Mouse (Mus musculus) embryonic facial prominence, embryonic 15.5 days (tissue): ENCODE measurements around the gene Mfsd12. TPM values are rescaled to one million over a fixed set of nuclear protein-coding genes. Genes with fewer than 3 reads are reported as not detected.

ENCODE experiments used
- ATAC-seq: fragments of 200-750 bp; cut with Nextera tagmentation; 2 replicates; pipeline ENCODE4 v1.8.0; 2017; ENCODE audit warnings: low read depth, moderate TSS enrichment; ENCODE audit not compliant: insufficient number of reproducible peaks, low FRiP score, low TSS enrichment
- H3K27ac ChIP-seq: fragments of 300-500 bp; sonication (generic); replicated peaks from 2 replicates; pipeline ENCODE4 v1.5.1; 2015; ENCODE audit warnings: mild to moderate bottlenecking, inconsistent platforms
- H3K27me3 ChIP-seq: fragments of 300-500 bp; sonication (generic); 2 replicates; pipeline ENCODE4 v1.6.1; 2015; ENCODE audit warnings: inconsistent platforms
- H3K36me3 ChIP-seq: fragments of 300-500 bp; sonication (generic); 2 replicates; pipeline ENCODE4 v1.6.1; 2015; ENCODE audit warnings: mild to moderate bottlenecking, inconsistent platforms
- H3K4me1 ChIP-seq: fragments of 300-500 bp; sonication (generic); 2 replicates; pipeline ENCODE4 v1.6.1; 2015; ENCODE audit warnings: inconsistent platforms
- H3K4me2 ChIP-seq: fragments of 300-500 bp; sonication (generic); replicated peaks from 2 replicates; pipeline ENCODE4 v1.6.1; 2015; ENCODE audit warnings: mild to moderate bottlenecking, inconsistent platforms
- H3K4me3 ChIP-seq: fragments of 300-500 bp; sonication (generic); replicated peaks from 2 replicates; pipeline ENCODE4 v1.5.1; 2015; ENCODE audit warnings: mild to moderate bottlenecking, inconsistent platforms
- H3K9ac ChIP-seq: fragments of 300-500 bp; sonication (generic); 2 replicates; pipeline ENCODE4 v1.6.1; 2015; ENCODE audit warnings: inconsistent platforms
- H3K9me3 ChIP-seq: fragments of 300-500 bp; sonication (generic); replicated peaks from 2 replicates; pipeline ENCODE4 v1.6.1; 2016; ENCODE audit warnings: inconsistent platforms
- WGBS: fragments of 180-500 bp; shearing (Covaris S2); methylation state at CpG from one replicate; pipeline ENCODE4 v1.1.7; 2015; 5-methylcytosine and 5-hydroxymethylcytosine counted together
- polyA plus RNA-seq: library from polyadenylated mRNA; unstranded; fragments of >200 nt; fragmentation: Nextera tagmentation; extraction: Ambion mirVana; gene quantifications from 2 replicates; pipeline ENCODE4 v1.2.1, GENCODE M21; 2015

Mfsd12 gene
- polyA plus RNA-seq, 1 experiment from 2014 or later = 15.8 TPM

DNA sequence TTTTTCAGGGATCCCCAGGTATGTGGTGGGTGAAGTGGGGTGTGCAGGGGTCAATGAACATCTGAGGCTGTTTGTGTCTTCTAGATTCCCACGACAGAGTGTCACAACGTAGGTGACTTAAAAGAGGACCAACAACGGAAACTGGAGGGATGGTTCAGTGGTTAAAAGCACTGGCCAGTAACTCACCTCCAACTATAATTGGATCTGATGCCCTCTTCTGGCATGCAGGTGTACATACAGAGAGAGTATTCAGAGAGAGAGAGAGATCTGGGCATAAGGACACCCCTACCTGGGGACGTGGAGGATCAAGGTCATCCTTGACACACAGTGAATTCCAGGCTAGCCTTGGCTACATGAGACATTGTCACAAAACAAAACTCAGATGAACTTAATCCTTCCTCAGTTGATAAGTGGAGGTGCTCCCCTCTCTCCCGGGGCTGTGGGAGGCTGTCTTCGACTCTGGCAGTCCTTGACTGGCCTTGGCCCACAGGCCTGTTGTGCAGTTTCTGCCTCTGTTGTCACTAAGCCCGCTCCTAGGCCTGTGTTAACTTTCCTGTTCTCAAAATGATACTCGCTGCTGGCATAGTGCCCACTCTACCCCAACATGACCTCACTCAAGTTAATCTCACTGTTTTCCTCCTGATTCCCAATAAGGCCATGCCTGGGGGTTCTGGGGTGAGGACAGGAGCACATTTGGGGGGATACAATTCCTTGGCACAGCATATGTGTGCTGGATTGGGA lies 12.7 kb upstream of the Mfsd12 start:
- WGBS = 49% methylated on average over 8 of the region's 8 CpGs
- Histone ChIP-seq H3K9me3 (no peaks in the 10 kb centered on the region), H3K36me3 (peaks cover 13% of the 10 kb centered on the region), H3K27ac (no peak overlapping the region), H3K4me2 (no peak overlapping the region), H3K4me3 (no peak overlapping the region), H3K9ac (no peak overlapping the region), H3K27me3 (peaks cover 44% of the 10 kb centered on the region), H3K4me1 (peaks cover 43% of the 10 kb centered on the region)
- ATAC-seq = no peak

GRCm38 (mm10) chr10:81345162-81345534 lies 12.1 kb upstream of the Mfsd12 start:
- peaks cover 44% of the 10 kb centered on the region for H3K27me3 ChIP-seq
- no peaks in the 10 kb centered on the region for H3K9me3 ChIP-seq
- no peak overlapping the region for H3K9ac ChIP-seq
- no peak overlapping the region for H3K4me3 ChIP-seq
- no peak overlapping the region for H3K4me2 ChIP-seq
- peaks cover 13% of the 10 kb centered on the region for H3K36me3 ChIP-seq
- peaks cover 47% of the 10 kb centered on the region for H3K4me1 ChIP-seq
- 77% methylated on average over 4 of the region's 4 CpGs for WGBS
- no peak overlapping the region for H3K27ac ChIP-seq
- no peak for ATAC-seq

GRCm38 (mm10) chr10:81346453-81347067 lies 10.7 kb upstream of the Mfsd12 start:
- peak overlapping the region; percentile 41 for H3K4me2 ChIP-seq
- H3K27ac ChIP-seq = 0 out of 2 replicates have a peak overlapping the region, but pooled peaks have one; percentile 23
- ATAC-seq = no peak
- peak overlapping the region; percentile 24 for H3K4me3 ChIP-seq
- H3K36me3 ChIP-seq = peaks cover 13% of the 10 kb centered on the region
- no peaks in the 10 kb centered on the region for H3K9me3 ChIP-seq
- peaks cover 47% of the 10 kb centered on the region for H3K4me1 ChIP-seq
- H3K27me3 ChIP-seq = peaks cover 33% of the 10 kb centered on the region
- WGBS = 14% methylated on average over 55 of the region's 55 CpGs
- H3K9ac ChIP-seq = no peak overlapping the region

DNA sequence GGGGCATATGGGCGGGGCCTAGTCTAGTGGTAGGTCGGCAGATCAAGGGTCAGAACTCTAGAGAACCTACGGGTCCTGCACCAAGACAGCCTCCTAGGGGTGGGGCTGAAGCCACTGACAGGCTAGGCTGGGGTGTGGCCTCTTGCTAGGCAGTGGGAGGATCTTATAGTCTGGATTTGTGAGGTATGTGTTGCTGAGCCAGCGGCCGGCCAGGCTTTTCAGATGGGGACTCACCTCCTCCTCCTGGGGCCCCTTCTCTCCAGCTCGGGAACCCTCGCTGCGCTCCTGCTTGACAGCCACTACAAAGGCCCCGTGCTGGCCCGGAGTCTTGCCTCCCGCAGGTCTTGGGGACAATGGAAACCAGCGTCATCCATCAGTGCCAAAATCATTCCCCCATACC lies 8.1 kb upstream of the Mfsd12 start:
- Histone ChIP-seq H3K36me3 (peaks cover 13% of the 10 kb centered on the region), H3K4me1 (peaks cover 43% of the 10 kb centered on the region), H3K4me2 (peak overlapping the region; percentile 86), H3K27ac (peak overlapping the region; percentile 67), H3K9me3 (no peaks in the 10 kb centered on the region), H3K9ac (0 out of 2 replicates have a peak overlapping the region, but pooled peaks have one; percentile 59), H3K4me3 (peak overlapping the region; percentile 64), H3K27me3 (peaks cover 8% of the 10 kb centered on the region)
- 3% methylated on average over 12 of the region's 12 CpGs for WGBS
- ATAC-seq = no peak

- ATAC-seq = no peak
- Histone ChIP-seq H3K4me1 (peaks cover 51% of the 10 kb centered on the region), H3K4me3 (peak overlapping the region; percentile 64), H3K9ac (peak overlapping the region; percentile 59), H3K27me3 (peaks cover under 1% of the 10 kb centered on the region), H3K36me3 (peaks cover 13% of the 10 kb centered on the region), H3K4me2 (peak overlapping the region; percentile 86), H3K9me3 (no peaks in the 10 kb centered on the region), H3K27ac (peak overlapping the region; percentile 67)
- whole genome bisulfite sequencing = 1% methylated on average over 29 of the region's 29 CpGs
Observed at GRCm38 (mm10) chr10:81349961-81350350, 7.3 kb upstream of the Mfsd12 start.

DNA sequence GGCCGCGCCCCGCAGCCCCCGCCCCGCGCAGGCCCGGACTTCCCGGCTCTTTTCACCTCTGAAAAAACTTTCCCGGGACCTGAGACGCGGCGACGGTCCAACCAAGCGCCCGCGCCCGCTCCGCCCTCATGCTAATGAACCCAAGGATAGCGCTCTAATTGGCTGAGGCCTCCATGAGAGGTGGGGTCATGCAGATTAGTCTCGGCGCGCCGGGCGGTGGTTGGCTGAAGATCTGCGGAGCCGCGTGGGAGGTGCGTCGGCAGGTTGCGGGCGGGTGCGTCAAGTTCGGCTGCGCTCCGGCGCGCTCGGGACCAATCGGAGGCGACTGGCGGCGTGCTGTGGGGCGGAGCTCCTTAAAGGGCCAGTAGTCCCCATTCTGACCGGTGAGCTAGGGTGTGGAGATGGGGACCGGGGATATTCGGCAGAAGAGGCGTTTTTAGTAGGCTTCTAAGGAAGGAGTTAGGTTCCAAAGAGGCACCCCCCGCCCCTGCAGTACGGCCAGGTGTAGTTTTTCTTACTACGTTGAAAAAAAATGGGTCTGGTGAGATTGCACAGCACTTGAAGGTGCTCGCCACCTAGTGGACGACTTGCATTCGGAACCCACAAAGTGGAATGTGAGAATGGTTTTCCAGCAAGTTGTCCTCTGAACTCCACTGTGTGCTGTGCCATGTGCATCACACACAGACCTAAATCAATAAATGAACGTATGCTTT lies 6.8 kb upstream of the Mfsd12 start, which contains the start of gene Hmg20b:
Hmg20b (minus strand) TSS at position 130 of the 713 bp plus-strand sequence.
- Histone ChIP-seq H3K9ac (peak within 1 kb of the TSS; percentile 59), H3K9me3 (no peaks in the 10 kb centered on the region), H3K36me3 (peaks cover 13% of the 10 kb centered on the region), H3K27ac (peak within 1 kb of the TSS; percentile 78), H3K4me2 (peak within 1 kb of the TSS; percentile 86), H3K4me1 (peaks cover 53% of the 10 kb centered on the region), H3K4me3 (peak within 1 kb of the TSS; percentile 64), H3K27me3 (no peaks in the 10 kb centered on the region)
- WGBS = under 1% methylated on average over 54 of the region's 54 CpGs
- ATAC-seq = peak; percentile 96

DNA sequence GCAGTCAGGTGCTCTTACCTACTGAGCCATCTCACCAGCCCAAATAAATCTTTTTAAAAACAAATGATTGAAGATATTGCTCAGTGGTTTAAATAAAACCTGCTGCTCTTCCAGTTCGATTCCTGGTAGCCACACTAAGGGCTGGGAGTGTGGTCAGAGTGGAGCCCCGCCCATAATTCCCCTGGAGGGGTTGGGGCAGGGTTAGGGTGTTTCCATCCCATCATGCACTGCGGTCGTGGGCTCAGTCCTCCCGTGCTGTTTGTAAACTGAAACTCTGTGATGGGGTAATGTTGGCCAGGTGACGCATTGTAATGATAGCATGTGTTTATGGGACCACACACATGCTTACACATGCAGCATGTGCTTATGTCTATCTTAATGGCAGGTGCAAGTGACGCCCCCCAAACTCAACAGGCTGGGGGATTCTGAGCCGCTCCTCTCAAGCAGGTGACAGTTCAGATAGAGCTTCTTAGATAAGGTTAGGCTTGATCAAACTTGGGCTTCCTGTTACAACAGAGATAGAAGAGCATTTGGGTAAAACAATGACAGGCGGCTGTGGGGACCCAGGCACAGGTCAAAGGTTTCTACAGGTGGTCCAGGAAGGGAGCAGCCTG lies 5.5 kb upstream of the Mfsd12 start:
- no peak for ATAC-seq
- Histone ChIP-seq H3K9me3 (no peaks in the 10 kb centered on the region), H3K4me2 (no peak overlapping the region), H3K27ac (no peak overlapping the region), H3K27me3 (no peaks in the 10 kb centered on the region), H3K4me3 (no peak overlapping the region), H3K4me1 (peaks cover 52% of the 10 kb centered on the region), H3K9ac (no peak overlapping the region), H3K36me3 (peaks cover 8% of the 10 kb centered on the region)
- 23% methylated on average over 9 of the region's 9 CpGs for WGBS

DNA sequence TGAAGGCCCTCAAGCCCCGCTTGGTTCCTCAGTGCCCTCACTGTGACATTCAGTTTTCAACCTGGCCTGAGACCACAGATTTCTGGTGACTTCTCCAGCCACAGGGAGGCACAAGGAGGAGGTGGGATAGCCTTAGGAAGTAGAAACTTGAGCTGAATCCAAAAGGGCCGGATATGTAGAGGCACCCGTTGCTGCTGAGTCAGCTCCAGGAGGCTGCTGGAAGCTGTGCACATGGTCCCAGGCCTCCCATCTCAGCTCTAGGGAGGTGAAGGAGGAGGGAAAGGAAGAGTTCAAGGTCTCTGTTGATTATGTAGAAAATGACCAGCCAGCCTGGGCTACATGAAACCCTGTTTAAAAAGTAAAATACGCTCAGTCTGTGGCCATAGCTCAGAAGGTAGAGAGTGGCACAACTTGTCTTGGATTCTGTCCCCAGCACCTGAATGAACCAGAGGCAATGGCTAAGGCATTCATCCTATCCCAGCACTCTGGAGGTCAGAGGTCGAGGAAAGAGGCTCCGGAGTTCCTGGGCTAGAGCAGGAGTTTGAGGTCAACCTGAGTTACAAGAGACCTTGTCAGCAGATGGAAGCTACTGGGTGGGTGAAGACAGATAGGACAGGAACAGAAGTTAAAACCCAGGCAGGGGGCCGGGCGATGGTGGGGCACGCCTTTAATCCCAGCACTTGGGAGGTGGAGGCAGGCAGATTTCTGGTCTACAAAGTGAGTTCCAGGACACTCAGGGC lies 2.4 kb upstream of the Mfsd12 start:
- H3K9ac ChIP-seq = no peak overlapping the region
- no peaks in the 10 kb centered on the region for H3K9me3 ChIP-seq
- peaks cover 46% of the 10 kb centered on the region for H3K4me1 ChIP-seq
- ATAC-seq = no peak
- no peak overlapping the region for H3K4me3 ChIP-seq
- H3K27me3 ChIP-seq = no peaks in the 10 kb centered on the region
- WGBS = 48% methylated on average over 9 of the region's 9 CpGs
- H3K27ac ChIP-seq = no peak overlapping the region
- H3K4me2 ChIP-seq = no peak overlapping the region
- no peaks in the 10 kb centered on the region for H3K36me3 ChIP-seq

GRCm38 (mm10) chr10:81355533-81355932 lies 1.8 kb upstream of the Mfsd12 start:
- H3K27me3 ChIP-seq = no peaks in the 10 kb centered on the region
- 69% methylated on average over 4 of the region's 4 CpGs for WGBS
- no peak overlapping the region for H3K9ac ChIP-seq

DNA sequence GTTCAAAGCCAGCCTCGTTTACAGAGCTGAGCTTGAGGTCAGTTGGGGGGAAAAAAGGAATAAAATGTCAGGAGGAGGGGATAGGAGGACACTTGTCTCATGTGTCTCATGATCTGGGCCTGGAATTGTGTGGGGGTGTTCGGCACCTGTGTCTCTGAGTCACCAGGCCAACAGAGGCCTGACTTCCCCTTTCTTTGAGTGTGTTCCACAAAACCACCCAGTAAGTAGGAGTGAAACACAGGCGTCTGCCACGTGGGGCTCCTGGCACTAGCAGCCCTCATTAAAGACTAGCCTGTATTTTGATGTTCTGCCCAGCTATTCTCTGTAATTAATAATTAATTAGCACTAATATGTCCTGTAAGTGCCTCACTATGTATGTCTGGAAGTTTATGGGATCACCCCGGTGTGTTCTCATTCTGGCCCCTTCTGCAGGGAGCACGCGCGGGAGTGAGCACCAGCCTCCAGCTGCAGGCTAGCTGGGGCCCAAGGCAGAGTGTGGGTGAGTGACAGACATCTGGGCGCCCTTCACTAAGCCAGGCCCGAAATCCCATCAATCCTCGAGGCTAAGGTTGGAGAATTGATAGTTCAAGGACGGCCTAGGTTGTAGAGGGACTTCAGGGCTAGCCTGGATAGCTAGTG lies 820 bp upstream of the Mfsd12 start:
- no peaks in the 10 kb centered on the region for H3K9me3 ChIP-seq
- 47% methylated on average over 12 of the region's 12 CpGs for WGBS
- peaks cover 52% of the 10 kb centered on the region for H3K4me1 ChIP-seq
- H3K4me3 ChIP-seq = peak overlapping the region; percentile 85
- H3K36me3 ChIP-seq = peaks cover 4% of the 10 kb centered on the region; the same call in 1 of the 2 replicates
- ATAC-seq = no peak
- no peak overlapping the region for H3K27ac ChIP-seq
- H3K4me2 ChIP-seq = peak overlapping the region; percentile 97; the same call in 1 of the 2 replicates
- no peak overlapping the region for H3K9ac ChIP-seq
- no peaks in the 10 kb centered on the region for H3K27me3 ChIP-seq

More at GRCm38 (mm10) chr10:81355533-81355932, 1.8 kb upstream of the Mfsd12 start:
- no peak for ATAC-seq
- H3K4me3 ChIP-seq = no peak overlapping the region
- H3K9me3 ChIP-seq = no peaks in the 10 kb centered on the region
- no peaks in the 10 kb centered on the region for H3K36me3 ChIP-seq
- H3K4me1 ChIP-seq = peaks cover 50% of the 10 kb centered on the region
- no peak overlapping the region for H3K4me2 ChIP-seq
- no peak overlapping the region for H3K27ac ChIP-seq
